Mouse (Mus musculus) limb, embryonic 15.5 days (tissue): Measurements from ENCODE around the gene Chek2. TPM values are rescaled to one million over a fixed set of nuclear protein-coding genes. Genes with fewer than 3 reads are reported as not detected.
A peak's percentile ranks its signal among the peaks of the same experiment; 100 is the strongest.
"Not testable (repeated sequence)": the region's sequence is repeated elsewhere in the genome, so short reads cannot be mapped to it uniquely, and the experiment has no call there.

Experiments
- ATAC-seq: fragments of 200-750 bp; cut with Nextera tagmentation; 2 replicates; pipeline ENCODE4 v1.8.0; 2017; ENCODE audit warnings: low read depth, moderate TSS enrichment; ENCODE audit not compliant: insufficient number of reproducible peaks, low FRiP score, low TSS enrichment
- H3K27ac ChIP-seq: fragments of 300-500 bp; sonication (generic); 2 replicates; pipeline ENCODE4 v1.5.1; 2015; ENCODE audit warnings: moderate library complexity, mild to moderate bottlenecking, inconsistent platforms
- H3K27me3 ChIP-seq: fragments of 300-500 bp; sonication (generic); 2 replicates; pipeline ENCODE4 v1.6.1; 2015; ENCODE audit warnings: inconsistent platforms
- H3K36me3 ChIP-seq: fragments of 300-500 bp; sonication (generic); 2 replicates; pipeline ENCODE4 v1.6.1; 2015; ENCODE audit warnings: inconsistent platforms
- H3K4me1 ChIP-seq: fragments of 300-500 bp; sonication (generic); 2 replicates; pipeline ENCODE4 v1.6.1; 2015; ENCODE audit warnings: inconsistent platforms
- H3K4me2 ChIP-seq: fragments of 300-500 bp; sonication (generic); 2 replicates; pipeline ENCODE4 v1.6.1; 2015; ENCODE audit warnings: mild to moderate bottlenecking, inconsistent platforms
- H3K4me3 ChIP-seq: fragments of 300-500 bp; sonication (generic); 2 replicates; pipeline ENCODE4 v1.5.1; 2015; ENCODE audit warnings: mild to moderate bottlenecking, inconsistent platforms
- H3K9ac ChIP-seq: fragments of 300-500 bp; sonication (generic); 2 replicates; pipeline ENCODE4 v1.6.1; 2015; ENCODE audit warnings: inconsistent platforms
- H3K9me3 ChIP-seq: fragments of 300-500 bp; sonication (generic); 2 replicates; pipeline ENCODE4 v1.6.1; 2016; ENCODE audit warnings: inconsistent platforms
- WGBS: fragments of 180-500 bp; shearing (Covaris S2); methylation state at CpG from one replicate; pipeline ENCODE4 v1.1.7; 2015; 5-methylcytosine and 5-hydroxymethylcytosine counted together
- polyA plus RNA-seq: library from polyadenylated mRNA; unstranded; fragments of >200 nt; fragmentation: Nextera tagmentation; extraction: Ambion mirVana; gene quantifications from 2 replicates; pipeline ENCODE4 v1.2.1, GENCODE M21; 2015

The Chek2 gene
- polyA plus RNA-seq, 1 experiment from 2014 or later = 20.0 TPM

- no peak for ATAC-seq
- peaks cover 44% of the 10 kb centered on the region for H3K4me1 ChIP-seq
- peak overlapping the region; percentile 90 for H3K27ac ChIP-seq
- peak overlapping the region; percentile 80 for H3K4me3 ChIP-seq
- H3K9me3 ChIP-seq = no peaks in the 10 kb centered on the region
- no peaks in the 10 kb centered on the region for H3K27me3 ChIP-seq
- H3K36me3 ChIP-seq = peaks cover 15% of the 10 kb centered on the region
- H3K9ac ChIP-seq = peak overlapping the region; percentile 98
- WGBS = 1% methylated on average over 27 of the region's 27 CpGs
- H3K4me2 ChIP-seq = peak overlapping the region; percentile 82
Measured at GRCm38 (mm10) chr5:110808821-110809666, 30.7 kb upstream of the Chek2 start.

GRCm38 (mm10) chr5:110809667-110810325, 30.0 kb upstream of the Chek2 start, which contains the start of gene Ulk1:
TSS of gene Ulk1 (minus strand) at chr5:110810097.
- no peaks in the 10 kb centered on the region for H3K27me3 ChIP-seq
- under 1% methylated on average over 80 of the region's 80 CpGs for WGBS
- H3K4me2 ChIP-seq = peak within 1 kb of the TSS; percentile 82
- peak within 1 kb of the TSS; percentile 90 for H3K27ac ChIP-seq
- peak; percentile 95 for ATAC-seq
- H3K36me3 ChIP-seq = peaks cover 12% of the 10 kb centered on the region
- H3K9ac ChIP-seq = peak within 1 kb of the TSS; percentile 98
- no peaks in the 10 kb centered on the region for H3K9me3 ChIP-seq
- peak within 1 kb of the TSS; percentile 80 for H3K4me3 ChIP-seq
- peaks cover 38% of the 10 kb centered on the region for H3K4me1 ChIP-seq

GRCm38 (mm10) chr5:110824421-110824820, 15.4 kb upstream of the Chek2 start:
- H3K9ac ChIP-seq = no peak overlapping the region
- WGBS = 70% methylated on average over 4 of the region's 4 CpGs
- H3K9me3 ChIP-seq = no peaks in the 10 kb centered on the region
- H3K27me3 ChIP-seq = no peaks in the 10 kb centered on the region
- ATAC-seq = no peak
- no peak overlapping the region for H3K4me3 ChIP-seq
- no peak overlapping the region for H3K4me2 ChIP-seq
- no peak overlapping the region for H3K27ac ChIP-seq
- no peaks in the 10 kb centered on the region for H3K4me1 ChIP-seq
- 0 out of 2 replicates have a peak, but pooled peaks cover 3% of the 10 kb centered on the region for H3K36me3 ChIP-seq

GRCm38 (mm10) chr5:110826781-110827495, 12.8 kb upstream of the Chek2 start:
- H3K9me3 ChIP-seq = no peaks in the 10 kb centered on the region
- H3K36me3 ChIP-seq = 0 out of 2 replicates have a peak, but pooled peaks cover 9% of the 10 kb centered on the region
- 46% methylated on average over 8 of the region's 8 CpGs for WGBS
- ATAC-seq = no peak
- H3K4me2 ChIP-seq = no peak overlapping the region
- H3K27ac ChIP-seq = peak overlapping the region; percentile 33; the same call in 1 of the 2 replicates
- H3K4me1 ChIP-seq = no peaks in the 10 kb centered on the region
- no peaks in the 10 kb centered on the region for H3K27me3 ChIP-seq
- no peak overlapping the region for H3K4me3 ChIP-seq
- no peak overlapping the region for H3K9ac ChIP-seq

- Histone ChIP-seq H3K4me2 (no peak overlapping the region), H3K4me3 (no peak overlapping the region), H3K9me3 (no peaks in the 10 kb centered on the region), H3K4me1 (no peaks in the 10 kb centered on the region), H3K27ac (no peak overlapping the region), H3K27me3 (no peaks in the 10 kb centered on the region), H3K9ac (no peak overlapping the region), H3K36me3 (0 out of 2 replicates have a peak, but pooled peaks cover 12% of the 10 kb centered on the region)
- ATAC-seq = no peak
- 87% methylated on average over 5 of the region's 5 CpGs for WGBS
Measured at GRCm38 (mm10) chr5:110827576-110827975, 12.2 kb upstream of the Chek2 start.

- H3K9me3 ChIP-seq = no peaks in the 10 kb centered on the region
- H3K4me3 ChIP-seq = no peak overlapping the region
- no peak overlapping the region for H3K4me2 ChIP-seq
- H3K36me3 ChIP-seq = 0 out of 2 replicates have a peak, but pooled peaks cover 12% of the 10 kb centered on the region
- no peak overlapping the region for H3K9ac ChIP-seq
- ATAC-seq = no peak
- WGBS = 93% methylated on average over 5 of the region's 5 CpGs
- H3K4me1 ChIP-seq = no peaks in the 10 kb centered on the region
- no peak overlapping the region for H3K27ac ChIP-seq
- no peaks in the 10 kb centered on the region for H3K27me3 ChIP-seq
Measured at GRCm38 (mm10) chr5:110831036-110831720, 8.6 kb upstream of the Chek2 start.

- Histone ChIP-seq H3K9me3 (no peaks in the 10 kb centered on the region), H3K4me1 (peaks cover 12% of the 10 kb centered on the region), H3K27ac (no peak overlapping the region), H3K4me3 (no peak overlapping the region), H3K4me2 (no peak overlapping the region), H3K27me3 (no peaks in the 10 kb centered on the region), H3K36me3 (0 out of 2 replicates have a peak, but pooled peaks cover 8% of the 10 kb centered on the region), H3K9ac (no peak overlapping the region)
- no peak for ATAC-seq
- 26% methylated on average over 3 of the region's 3 CpGs for WGBS
Measured at GRCm38 (mm10) chr5:110835959-110836358, 3.8 kb upstream of the Chek2 start.

GRCm38 (mm10) chr5:110838016-110838415, 1.8 kb upstream of the Chek2 start:
- not testable (repeated sequence) for H3K36me3 ChIP-seq, H3K9ac ChIP-seq, H3K9me3 ChIP-seq, H3K27me3 ChIP-seq, H3K27ac ChIP-seq, H3K4me2 ChIP-seq, H3K4me3 ChIP-seq, ATAC-seq
- peaks cover 12% of the 10 kb centered on the region for H3K4me1 ChIP-seq
- 88% methylated on average over 5 of the region's 5 CpGs for WGBS

GRCm38 (mm10) chr5:110839038-110839677, 621 bp upstream of the Chek2 start:
- H3K4me1 ChIP-seq = peaks cover 12% of the 10 kb centered on the region
- H3K27ac ChIP-seq = peak overlapping the region; percentile 87
- H3K4me2 ChIP-seq = peak overlapping the region; percentile 76
- H3K9ac ChIP-seq = peak overlapping the region; percentile 54
- H3K36me3 ChIP-seq = no peaks in the 10 kb centered on the region
- H3K9me3 ChIP-seq = no peaks in the 10 kb centered on the region
- H3K4me3 ChIP-seq = peak overlapping the region; percentile 82
- WGBS = 4% methylated on average over 28 of the region's 28 CpGs
- peak; percentile 52 for ATAC-seq
- H3K27me3 ChIP-seq = no peaks in the 10 kb centered on the region

GRCm38 (mm10) chr5:110840465-110840864, 686 bp downstream of the Chek2 start:
- peaks cover 12% of the 10 kb centered on the region for H3K4me1 ChIP-seq
- 5% methylated on average over 4 of the region's 4 CpGs for WGBS
- H3K36me3 ChIP-seq = 0 out of 2 replicates have a peak, but pooled peaks cover under 1% of the 10 kb centered on the region
- H3K27ac ChIP-seq = peak overlapping the region; percentile 81
- H3K4me3 ChIP-seq = peak overlapping the region; percentile 82
- ATAC-seq = no peak
- H3K27me3 ChIP-seq = no peaks in the 10 kb centered on the region
- no peaks in the 10 kb centered on the region for H3K9me3 ChIP-seq
- peak overlapping the region; percentile 56 for H3K9ac ChIP-seq
- peak overlapping the region; percentile 76 for H3K4me2 ChIP-seq
